Mouse (Mus musculus): ENCODE results near the gene Trim40. TPM values are rescaled to one million over a fixed set of nuclear protein-coding genes. Genes with fewer than 3 reads are reported as not detected.

The Trim40 gene
- polyA plus RNA-seq (2016; fragmentation: Nextera tagmentation; extraction: Ambion mirVana): not detected in 2 replicates

DNA sequence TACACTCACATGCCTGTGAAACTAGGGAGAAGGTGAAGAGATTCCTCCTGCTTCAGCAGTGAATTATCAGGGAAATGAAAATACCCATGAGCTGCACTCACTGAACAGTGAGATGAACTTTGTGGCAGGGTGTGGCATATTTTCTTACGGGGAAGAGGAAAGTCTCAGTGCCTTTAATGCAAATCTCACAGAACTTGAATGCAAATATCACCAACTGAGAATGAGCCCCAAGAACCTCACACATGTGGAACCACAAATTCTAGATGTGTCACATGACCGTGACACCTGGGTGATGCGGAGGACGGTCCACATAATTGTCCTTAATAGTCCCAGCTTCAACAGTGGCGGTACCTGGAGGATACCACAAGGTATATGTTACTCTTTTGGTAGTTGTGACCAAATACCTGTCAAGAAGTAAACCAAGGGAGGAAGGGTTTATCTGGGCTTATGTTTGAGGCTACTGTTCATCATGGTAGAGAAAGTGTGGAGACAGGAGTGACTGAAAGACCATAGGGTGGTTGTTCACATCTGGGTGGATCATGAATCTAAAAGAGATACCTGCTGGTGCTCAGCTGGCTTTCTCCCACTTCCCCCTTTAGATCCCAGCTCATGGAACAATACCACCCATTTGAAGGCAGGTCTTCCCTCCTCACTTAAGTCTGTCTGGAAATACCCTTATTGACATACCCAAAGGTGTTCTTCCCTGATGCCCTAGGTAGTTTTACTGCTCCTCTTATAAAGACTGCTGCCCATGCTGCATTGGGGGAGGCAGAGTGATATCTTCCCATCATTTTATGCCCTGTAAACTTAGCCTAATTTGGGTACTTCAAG is at the start of gene Trim40:
Gene Trim40, minus strand, starts transcription at position 51 of the 831 bp plus-strand sequence.
- Histone ChIP-seq H3K27me3 (ENCODE audit: low read depth, poor library complexity, severe bottlenecking) (no peaks in the 10 kb centered on the region), H3K9me3 (replicated peaks) (no peaks in the 10 kb centered on the region), H3K4me3 (no peak within 1 kb of the TSS), H3K27ac (no peak within 1 kb of the TSS), H3K36me3 (no peaks in the 10 kb centered on the region), H3K4me1 (no peaks in the 10 kb centered on the region)
- WGBS: 86% methylated on average over 5 of the region's 5 CpGs
- no peak for DNase-seq (ENCODE audit: low spot score)

DNA sequence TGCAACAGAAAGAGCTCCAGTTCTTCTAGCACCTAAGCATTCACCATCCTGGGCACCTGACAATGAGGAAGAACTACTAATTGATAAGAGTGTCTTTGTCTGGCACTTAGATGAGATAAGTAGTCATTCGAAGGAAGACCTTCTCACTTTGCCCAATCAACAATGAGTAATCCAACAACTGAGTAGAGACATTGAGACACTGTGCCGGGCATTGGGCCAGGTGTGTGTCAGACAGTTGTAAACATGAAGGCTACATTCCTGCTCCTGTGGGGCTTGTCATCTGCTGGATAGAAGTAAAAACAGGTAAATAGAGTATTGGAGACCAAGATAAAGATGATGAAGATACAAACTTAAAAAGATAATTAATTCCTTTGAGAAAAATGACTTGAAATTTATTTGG is 48.1 kb upstream of the Trim40 start:
- DNase-seq (ENCODE audit: low spot score): no peak
- 87% methylated on average over 2 of the region's 2 CpGs for WGBS
- Histone ChIP-seq H3K4me1 (peaks cover 8% of the 10 kb centered on the region), H3K4me3 (no peak overlapping the region), H3K27ac (no peak overlapping the region), H3K36me3 (no peaks in the 10 kb centered on the region), H3K27me3 (ENCODE audit: low read depth, poor library complexity, severe bottlenecking) (peaks cover 35% of the 10 kb centered on the region), H3K9me3 (replicated peaks) (no peaks in the 10 kb centered on the region)

DNA sequence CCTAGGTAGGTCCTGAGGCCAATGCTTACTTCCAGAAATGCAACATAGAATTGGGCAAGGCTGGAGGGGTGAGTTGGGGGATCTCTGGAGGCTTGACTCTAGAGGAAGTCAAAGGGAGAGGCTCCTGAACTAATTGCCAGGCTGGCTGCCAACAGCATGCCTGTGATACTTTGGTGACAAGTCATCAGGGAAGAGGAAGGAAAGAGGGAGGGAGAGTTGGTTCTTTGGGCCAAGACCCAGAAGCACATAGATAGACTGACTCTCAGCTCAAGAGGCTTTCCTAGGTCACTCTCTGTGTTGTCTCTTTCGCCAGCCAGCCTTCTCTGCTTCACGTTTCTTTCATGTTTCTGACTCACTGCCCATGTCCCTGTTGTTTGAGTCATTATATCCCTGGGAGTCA is 41.9 kb upstream of the Trim40 start:
- Histone ChIP-seq H3K9me3 (replicated peaks) (no peaks in the 10 kb centered on the region), H3K4me1 (no peaks in the 10 kb centered on the region), H3K27ac (no peak overlapping the region), H3K27me3 (ENCODE audit: low read depth, poor library complexity, severe bottlenecking) (no peaks in the 10 kb centered on the region), H3K4me3 (no peak overlapping the region), H3K36me3 (no peaks in the 10 kb centered on the region)
- 59% methylated on average over 2 of the region's 2 CpGs for WGBS
- no peak for DNase-seq (ENCODE audit: low spot score)

DNA sequence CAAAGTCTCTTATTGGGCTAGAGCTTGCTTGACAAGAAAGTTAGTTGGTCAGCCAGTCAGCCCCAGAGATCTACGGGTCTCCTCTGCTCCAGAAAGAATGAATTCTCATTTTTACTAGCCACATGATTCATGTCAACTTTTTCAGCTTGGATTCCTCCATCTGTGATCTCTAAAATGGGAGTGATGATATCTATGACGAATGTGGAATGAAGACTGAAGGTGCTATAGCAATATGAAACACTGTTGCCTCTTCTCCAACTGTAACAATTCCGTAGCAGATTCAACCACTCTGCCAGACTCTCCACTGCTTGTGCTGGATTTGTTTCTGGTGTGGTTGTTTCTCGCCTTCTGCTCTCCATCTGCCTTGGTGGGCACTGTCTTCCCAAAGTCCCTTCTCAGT is 41.2 kb upstream of the Trim40 start:
- Histone ChIP-seq H3K4me1 (no peaks in the 10 kb centered on the region), H3K4me3 (no peak overlapping the region), H3K27me3 (ENCODE audit: low read depth, poor library complexity, severe bottlenecking) (no peaks in the 10 kb centered on the region), H3K9me3 (replicated peaks) (no peaks in the 10 kb centered on the region), H3K27ac (no peak overlapping the region), H3K36me3 (no peaks in the 10 kb centered on the region)
- WGBS: 82% methylated on average over 4 of the region's 4 CpGs
- no peak for DNase-seq (ENCODE audit: low spot score)

DNA sequence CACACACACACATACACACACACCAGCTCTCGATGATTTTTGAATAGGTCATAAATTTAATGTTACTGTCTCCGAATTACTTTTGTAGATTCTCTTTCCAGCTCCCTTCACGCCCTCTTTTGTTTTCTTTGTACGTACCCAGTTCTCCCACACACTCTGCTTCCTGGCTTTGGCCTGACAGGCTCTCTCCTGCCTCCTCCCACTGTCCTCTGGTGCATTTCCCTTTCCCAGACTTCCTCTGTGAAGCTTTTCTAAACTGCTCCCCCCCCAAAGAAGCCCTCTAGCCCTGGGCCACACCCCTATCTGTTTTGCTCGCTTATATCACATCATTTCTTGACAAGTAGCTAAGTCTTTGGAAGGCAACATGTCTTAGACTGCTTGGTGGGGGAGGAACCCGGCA is 40.3 kb upstream of the Trim40 start:
- no peaks in the 10 kb centered on the region for H3K27me3 ChIP-seq (ENCODE audit: low read depth, poor library complexity, severe bottlenecking)
- H3K27ac ChIP-seq: no peak overlapping the region
- no peak overlapping the region for H3K4me3 ChIP-seq
- H3K9me3 ChIP-seq (replicated peaks): no peaks in the 10 kb centered on the region
- no peak for DNase-seq (ENCODE audit: low spot score)
- no peaks in the 10 kb centered on the region for H3K36me3 ChIP-seq
- 77% methylated on average over 6 of the region's 6 CpGs for WGBS
- no peaks in the 10 kb centered on the region for H3K4me1 ChIP-seq

DNA sequence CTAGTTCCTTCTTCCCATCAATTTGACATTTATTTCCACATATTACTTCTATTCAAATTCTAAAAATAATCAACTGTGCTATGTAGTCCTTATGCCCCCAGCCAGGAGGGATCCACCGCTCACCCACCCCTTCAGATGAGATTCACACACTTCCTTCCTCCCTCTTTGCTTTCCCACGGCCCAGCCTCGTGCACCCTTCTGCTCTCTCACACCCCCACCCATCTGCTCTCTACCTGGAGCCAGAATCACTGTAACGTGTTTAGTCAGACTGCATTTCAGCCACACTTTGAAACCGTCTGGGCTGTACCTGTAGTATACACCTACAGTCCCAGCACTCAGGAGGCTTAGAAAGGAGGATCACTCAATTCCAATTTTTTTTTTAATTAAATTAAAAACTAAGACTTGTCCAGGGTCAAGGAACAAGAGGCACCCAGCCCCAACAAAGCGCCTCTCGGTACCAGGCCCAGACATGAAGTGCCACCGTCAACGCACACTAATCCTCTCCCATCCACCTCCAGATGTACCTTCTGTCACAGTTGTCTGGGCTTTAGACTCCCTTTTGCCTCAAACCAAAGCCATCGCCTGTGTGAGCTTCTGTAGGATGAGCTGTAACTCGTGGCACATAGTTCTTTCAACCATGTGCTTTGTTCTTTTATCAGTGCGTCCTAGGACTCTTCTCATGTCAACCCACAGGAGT is 39.5 kb upstream of the Trim40 start:
- 78% methylated on average over 12 of the region's 12 CpGs for WGBS
- DNase-seq (ENCODE audit: low spot score): no peak
- no peaks in the 10 kb centered on the region for H3K27me3 ChIP-seq (ENCODE audit: low read depth, poor library complexity, severe bottlenecking)

DNA sequence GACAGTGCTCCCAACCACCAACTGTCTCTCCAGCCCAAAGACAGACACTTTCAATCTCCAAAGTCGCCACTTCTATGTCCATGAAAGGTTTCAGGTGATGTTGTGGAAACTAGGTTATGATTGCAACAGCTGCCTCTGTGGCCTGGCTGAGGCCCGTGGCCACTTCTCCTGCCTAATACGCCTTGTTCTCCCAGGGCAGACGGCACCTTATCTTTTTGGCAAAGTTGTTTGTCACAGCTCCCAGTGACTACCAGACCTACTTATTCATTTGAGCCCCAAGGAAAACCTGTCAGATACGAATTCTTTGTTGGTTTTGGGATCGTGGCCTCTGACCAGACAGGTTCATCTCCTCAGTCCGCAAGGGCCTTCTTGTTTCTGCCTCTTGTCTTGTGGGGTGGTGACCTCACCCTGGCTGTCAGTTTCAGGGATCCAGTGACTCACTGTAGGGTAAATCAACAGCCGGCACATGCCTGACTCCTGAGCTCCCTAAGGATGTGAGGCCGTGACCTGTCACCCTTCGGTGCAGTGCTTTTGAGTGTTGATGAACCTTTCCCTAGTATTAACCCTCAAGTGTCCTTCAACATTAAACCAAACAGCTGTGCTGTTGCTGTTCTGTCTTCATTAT is 37.7 kb upstream of the Trim40 start:
- no peaks in the 10 kb centered on the region for H3K4me1 ChIP-seq
- WGBS: 54% methylated on average over 10 of the region's 10 CpGs
- no peaks in the 10 kb centered on the region for H3K27me3 ChIP-seq (ENCODE audit: low read depth, poor library complexity, severe bottlenecking)
- no peak for DNase-seq (ENCODE audit: low spot score)
- H3K27ac ChIP-seq: no peak overlapping the region
- no peak overlapping the region for H3K4me3 ChIP-seq
- H3K9me3 ChIP-seq (replicated peaks): no peaks in the 10 kb centered on the region
- no peaks in the 10 kb centered on the region for H3K36me3 ChIP-seq

More for the DNA sequence above, 39.5 kb upstream of the Trim40 start:
- Histone ChIP-seq H3K4me1 (no peaks in the 10 kb centered on the region), H3K9me3 (replicated peaks) (no peaks in the 10 kb centered on the region), H3K4me3 (no peak overlapping the region), H3K36me3 (no peaks in the 10 kb centered on the region), H3K27ac (no peak overlapping the region)

DNA sequence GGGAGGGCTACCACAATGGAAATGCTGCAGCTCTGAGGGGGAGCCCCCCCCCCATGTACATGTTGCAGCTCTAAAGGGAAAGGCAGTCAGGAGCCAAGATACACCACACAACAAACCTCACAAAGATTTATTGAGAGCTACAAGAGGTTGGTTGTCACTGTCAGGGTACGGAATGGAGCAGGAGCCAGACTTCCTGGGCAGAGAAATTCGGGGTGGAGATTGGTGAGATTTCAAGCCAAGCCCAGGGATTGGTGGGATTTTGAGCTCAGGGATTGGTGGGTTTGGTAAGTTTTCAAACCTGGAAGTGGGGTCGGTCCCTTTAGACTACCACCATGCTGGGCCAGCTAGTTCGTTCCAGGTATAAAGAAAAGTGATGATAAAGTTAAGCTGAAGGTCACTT is 33.6 kb upstream of the Trim40 start:
- WGBS: 72% methylated on average over 4 of the region's 4 CpGs
- Histone ChIP-seq H3K27me3 (ENCODE audit: low read depth, poor library complexity, severe bottlenecking) (no peaks in the 10 kb centered on the region), H3K9me3 (replicated peaks) (no peaks in the 10 kb centered on the region), H3K4me1 (no peaks in the 10 kb centered on the region), H3K36me3 (no peaks in the 10 kb centered on the region), H3K27ac (no peak overlapping the region), H3K4me3 (no peak overlapping the region)
- DNase-seq (ENCODE audit: low spot score): no peak

DNA sequence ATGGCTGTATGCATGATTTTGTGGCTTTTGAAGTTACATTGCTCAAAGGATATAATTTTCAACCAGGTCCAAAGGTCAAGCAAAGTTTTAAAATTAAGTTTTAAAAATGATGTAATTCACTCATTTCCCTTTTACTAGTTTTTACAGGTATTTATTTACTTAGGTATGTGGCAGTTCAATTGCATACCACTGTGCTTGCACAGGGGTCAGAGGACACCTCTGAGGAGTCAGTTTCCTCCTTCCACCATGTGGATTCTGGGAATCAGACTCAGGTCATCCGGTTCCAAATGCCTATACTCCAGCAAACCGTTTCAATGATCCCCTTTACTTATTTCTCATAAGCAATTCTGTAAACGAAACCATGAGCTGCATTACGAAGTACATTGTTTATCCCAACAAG is 32.8 kb upstream of the Trim40 start:
- Histone ChIP-seq H3K4me3 (no peak overlapping the region), H3K27ac (no peak overlapping the region), H3K27me3 (ENCODE audit: low read depth, poor library complexity, severe bottlenecking) (no peaks in the 10 kb centered on the region), H3K36me3 (no peaks in the 10 kb centered on the region), H3K9me3 (replicated peaks) (no peaks in the 10 kb centered on the region), H3K4me1 (no peaks in the 10 kb centered on the region)
- no peak for DNase-seq (ENCODE audit: low spot score)
- 90% methylated on average over 4 of the region's 4 CpGs for WGBS

DNA sequence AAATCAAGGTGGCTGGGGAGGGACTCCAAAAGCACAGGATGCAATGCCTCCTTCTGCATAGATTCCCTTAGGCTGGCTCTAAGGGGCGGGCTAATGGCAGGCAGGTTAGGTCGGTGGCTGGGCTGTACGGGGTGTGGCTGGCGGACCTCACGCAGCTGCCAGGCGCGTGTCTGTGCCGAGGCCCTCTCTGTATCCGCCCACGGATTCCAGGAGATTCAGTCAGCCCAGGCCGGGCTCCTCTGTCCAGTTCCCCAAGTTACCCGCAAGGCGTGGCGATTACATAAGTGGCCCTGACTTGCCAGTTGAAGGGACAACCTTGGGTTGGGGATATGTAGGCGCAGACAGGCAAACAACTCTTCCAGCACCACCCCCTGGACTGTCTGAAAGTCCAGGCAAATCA is 30.3 kb upstream of the Trim40 start:
- Histone ChIP-seq H3K27me3 (ENCODE audit: low read depth, poor library complexity, severe bottlenecking) (no peaks in the 10 kb centered on the region), H3K4me1 (no peaks in the 10 kb centered on the region)
- WGBS: 47% methylated on average over 15 of the region's 15 CpGs

DNA sequence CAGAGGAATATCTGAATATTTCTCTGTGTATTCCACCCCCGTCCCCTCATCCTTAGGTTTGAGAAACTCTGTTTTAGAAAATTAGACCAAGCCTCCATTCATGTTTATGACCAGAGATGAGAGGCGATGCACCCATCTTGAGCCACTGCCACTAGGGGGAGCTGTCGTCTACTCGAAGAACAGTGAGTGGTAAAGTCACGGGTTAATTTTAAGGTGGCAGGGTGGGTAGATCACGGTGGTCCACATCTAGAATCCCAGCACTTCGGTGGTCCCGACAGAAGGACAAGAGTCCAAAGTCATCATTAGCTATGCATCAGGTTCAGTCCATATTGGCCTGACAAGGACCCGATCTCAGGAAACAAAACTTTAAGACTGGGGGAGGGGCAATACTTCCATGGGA is 25.2 kb upstream of the Trim40 start:
- peak; percentile 74 for DNase-seq (ENCODE audit: low spot score)
- no peaks in the 10 kb centered on the region for H3K27me3 ChIP-seq (ENCODE audit: low read depth, poor library complexity, severe bottlenecking)
- 16% methylated on average over 9 of the region's 9 CpGs for WGBS
- H3K36me3 ChIP-seq: no peaks in the 10 kb centered on the region
- H3K27ac ChIP-seq: no peak overlapping the region
- no peaks in the 10 kb centered on the region for H3K9me3 ChIP-seq (replicated peaks)
- H3K4me1 ChIP-seq: no peaks in the 10 kb centered on the region
- no peak overlapping the region for H3K4me3 ChIP-seq

More for the DNA sequence above, 30.3 kb upstream of the Trim40 start:
- Histone ChIP-seq H3K4me3 (no peak overlapping the region), H3K36me3 (no peaks in the 10 kb centered on the region), H3K9me3 (replicated peaks) (no peaks in the 10 kb centered on the region), H3K27ac (no peak overlapping the region)
- no peak for DNase-seq (ENCODE audit: low spot score)

DNA sequence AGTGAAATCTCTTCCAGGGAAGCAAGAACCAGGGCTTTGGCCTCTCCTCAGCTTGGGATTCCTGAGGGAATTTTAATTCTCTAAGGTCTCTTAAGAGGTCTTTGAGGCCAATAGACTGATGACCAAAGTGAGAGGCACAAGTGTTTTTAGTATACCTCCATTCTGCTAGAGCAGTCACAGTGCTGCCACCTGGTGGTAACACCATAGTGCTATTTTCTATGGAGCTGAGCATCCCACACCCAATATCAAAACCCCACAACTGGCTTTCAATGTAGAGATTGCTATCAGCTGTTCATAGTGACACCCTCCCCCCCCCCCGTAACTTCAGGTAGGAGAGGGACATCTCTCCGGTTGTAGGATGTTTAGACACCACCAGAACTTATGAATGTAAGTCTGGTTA is 24.2 kb upstream of the Trim40 start:
- Histone ChIP-seq H3K27me3 (ENCODE audit: low read depth, poor library complexity, severe bottlenecking) (no peaks in the 10 kb centered on the region), H3K9me3 (replicated peaks) (no peaks in the 10 kb centered on the region), H3K36me3 (no peaks in the 10 kb centered on the region), H3K4me3 (no peak overlapping the region), H3K4me1 (no peaks in the 10 kb centered on the region), H3K27ac (no peak overlapping the region)
- 17% methylated on average over 2 of the region's 2 CpGs for WGBS
- DNase-seq (ENCODE audit: low spot score): peak; percentile 71

DNA sequence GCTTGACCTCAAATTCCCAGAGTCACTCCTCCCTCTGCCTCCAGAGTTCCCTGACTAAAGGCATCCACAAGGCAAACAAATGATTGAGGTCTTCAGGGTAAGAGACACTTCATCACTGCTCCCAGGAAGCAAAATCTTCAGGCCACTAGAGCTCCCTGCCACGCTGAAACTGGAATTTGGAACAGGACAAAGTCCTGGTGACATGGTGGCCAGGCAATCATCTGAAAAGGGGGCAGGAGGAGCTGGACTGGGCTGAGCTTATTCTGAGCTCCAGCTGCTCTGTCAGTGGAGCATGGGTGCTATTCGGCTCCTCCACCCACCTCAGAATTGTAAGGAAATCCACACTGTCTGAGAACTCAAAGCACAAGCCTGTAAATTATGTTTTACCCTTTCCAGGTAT is 22.1 kb upstream of the Trim40 start:
- H3K27me3 ChIP-seq (ENCODE audit: low read depth, poor library complexity, severe bottlenecking): no peaks in the 10 kb centered on the region
- no peaks in the 10 kb centered on the region for H3K36me3 ChIP-seq
- no peaks in the 10 kb centered on the region for H3K9me3 ChIP-seq (replicated peaks)
- H3K4me1 ChIP-seq: no peaks in the 10 kb centered on the region
- no peak for DNase-seq (ENCODE audit: low spot score)
- H3K4me3 ChIP-seq: no peak overlapping the region
- 85% methylated on average over 2 of the region's 2 CpGs for WGBS
- no peak overlapping the region for H3K27ac ChIP-seq
